In genomic region chr10:121246971-121247370, GRCm38 (mm10) we compare ENCODE assay signal across 14 mouse cellular contexts.
DNase-seq lines count a peak whose midpoint lies in the region; ATAC-seq and TF ChIP-seq lines count a peak whose summit lies in the region.
"Had no signal": no experiment of that assay in that cellular context is flagged by ENCODE, and none has a peak within 500 bp of the region (broad histone marks: within the 10 kb centered on the region; RNA-seq: fewer than 3 reads in every experiment).

No protein-coding gene starts in this region.

- ATAC-seq in heart, embryonic 15.5 days (replicated peaks; ENCODE audit: insufficient number of reproducible peaks, insufficient read depth, low FRiP score, low read depth) = peak; percentile 89

- no peak overlapping the region for H3K4me3 ChIP-seq in heart, embryonic 15.5 days
- H3K4me3 ChIP-seq in lung, adult 2 months (replicated peaks; ENCODE audit: extremely low read depth, low read depth, low read length) = no peak overlapping the region
- no peak overlapping the region for H3K4me3 ChIP-seq in thymus, adult 2 months (ENCODE audit: control insufficient read depth, insufficient read depth, low read length)
- H3K4me3 ChIP-seq: hindbrain, embryonic 15.5 days; neural tube, embryonic 12.5 days had no signal

- peak; percentile 39; the same call in 1 of the 2 replicates for TF ChIP-seq POLR2A in lung, adult 2 months (IDR thresholded peaks at IDR 0.05; ENCODE audit: borderline replicate concordance, extremely low read depth, low read depth, low read length)
- no peak for TF ChIP-seq POLR2A in thymus, adult 2 months (IDR thresholded peaks at IDR 0.05; ENCODE audit: control insufficient read depth, extremely low read depth, insufficient read depth, low read length, poor library complexity)

- TF ChIP-seq CTCF in lung, adult 2 months (IDR thresholded peaks at IDR 0.05; ENCODE audit: insufficient read depth, low read length) = no peak
- no peak for TF ChIP-seq CTCF in thymus, adult 2 months (IDR thresholded peaks at IDR 0.05; ENCODE audit: borderline replicate concordance, control insufficient read depth, extremely low read depth, insufficient read depth, low read length, poor library complexity)

- peak; percentile 21 for DNase-seq in ES-CJ7 (ENCODE audit: low read depth, low spot score)
- peak; percentile 27 for DNase-seq in fibroblast of lung, adult 2 months (ENCODE audit: low read depth)
- peak; percentile 54 for DNase-seq in lung, adult 2 months
- DNase-seq in gastrocnemius, postnatal 10 days = no peak
- no peak for DNase-seq in thymus, adult 2 months
- no peak for DNase-seq in right cerebral cortex, postnatal 14 days
- DNase-seq in right cerebral cortex, adult 18-20 months = no peak
- DNase-seq: adrenal gland, adult 8-10 months; layer of hippocampus, postnatal 36 days; thymus, postnatal 25 days had no signal

- no peaks in the 10 kb centered on the region for H3K9me3 ChIP-seq in heart, embryonic 15.5 days (replicated peaks)
- H3K9me3 ChIP-seq: hindbrain, embryonic 15.5 days; neural tube, embryonic 12.5 days had no signal

- H3K27ac ChIP-seq in heart, embryonic 15.5 days = peak overlapping the region; percentile 65
- H3K27ac ChIP-seq in thymus, adult 2 months (ENCODE audit: control insufficient read depth, insufficient read depth, low read length) = no peak overlapping the region
- H3K27ac ChIP-seq: hindbrain, embryonic 15.5 days; kidney, postnatal 0 days; neural tube, embryonic 12.5 days had no signal

- peak overlapping the region; percentile 14 for H3K4me2 ChIP-seq in heart, embryonic 15.5 days
- H3K4me2 ChIP-seq: hindbrain, embryonic 15.5 days; neural tube, embryonic 12.5 days had no signal

- no peaks in the 10 kb centered on the region for H3K36me3 ChIP-seq in heart, embryonic 15.5 days
- no peaks in the 10 kb centered on the region for H3K36me3 ChIP-seq in thymus, adult 2 months (ENCODE audit: control insufficient read depth, insufficient read depth, low read length)
- H3K36me3 ChIP-seq: hindbrain, embryonic 15.5 days; neural tube, embryonic 12.5 days had no signal

- H3K27me3 ChIP-seq in heart, embryonic 15.5 days = no peaks in the 10 kb centered on the region
- H3K27me3 ChIP-seq in thymus, adult 2 months (ENCODE audit: control insufficient read depth, insufficient read depth, low read length) = no peaks in the 10 kb centered on the region
- H3K27me3 ChIP-seq: hindbrain, embryonic 15.5 days; neural tube, embryonic 12.5 days had no signal

- peaks cover 18% of the 10 kb centered on the region for H3K4me1 ChIP-seq in heart, embryonic 15.5 days (replicated peaks)
- peaks cover 13% of the 10 kb centered on the region for H3K4me1 ChIP-seq in lung, adult 2 months (ENCODE audit: control insufficient read depth, insufficient read depth, low read length)
- peaks cover 2% of the 10 kb centered on the region; the same call in 1 of the 2 replicates for H3K4me1 ChIP-seq in thymus, adult 2 months (replicated peaks; ENCODE audit: control insufficient read depth, insufficient read depth, low read length)
- H3K4me1 ChIP-seq: hindbrain, embryonic 15.5 days had no signal

- no peak overlapping the region for H3K9ac ChIP-seq in heart, embryonic 15.5 days
- H3K9ac ChIP-seq: hindbrain, embryonic 15.5 days; neural tube, embryonic 12.5 days had no signal

- 27% methylated on average over 21 of the region's 21 CpGs for WGBS in heart, embryonic 15.5 days
- 57% methylated on average over 21 of the region's 21 CpGs for WGBS in lung, adult 2 months
- 93% methylated on average over 21 of the region's 21 CpGs for WGBS in thymus, adult 2 months

Comparison
In these comparisons a context has a peak if more than half of its experiments do, and no peak if none do; other contexts are left out.
1. DNase-seq: peak in ES-CJ7 (single experiment), fibroblast of lung, adult 2 months (single experiment) and lung, adult 2 months (single experiment); none in gastrocnemius, postnatal 10 days (single experiment), thymus, adult 2 months (single experiment), right cerebral cortex, postnatal 14 days (single experiment) and right cerebral cortex, adult 18-20 months (single experiment).